Mouse (Mus musculus) kidney, postnatal 0 days (tissue): Measurements from ENCODE around the gene Prdm2. TPM values are rescaled to one million over a fixed set of nuclear protein-coding genes. Genes with fewer than 3 reads are reported as not detected.

ENCODE experiments used
- ATAC-seq: fragments of 200-750 bp; cut with Nextera tagmentation; replicated peaks from 2 replicates; pipeline ENCODE4 v1.8.0; 2017; ENCODE audit warnings: low read depth, moderate number of reproducible peaks, moderate TSS enrichment, moderate library complexity; ENCODE audit not compliant: low FRiP score
- DNase-seq: peaks from one replicate; pipeline ENCODE4 v3.0.0-alpha.2; 2016; ENCODE audit warnings: low spot score
- H3K27ac ChIP-seq: fragments of 300-500 bp; sonication (generic); 2 replicates; pipeline ENCODE4 v1.5.1; 2014; ENCODE audit warnings: mild to moderate bottlenecking
- H3K27me3 ChIP-seq: fragments of 300-500 bp; sonication (generic); 2 replicates; pipeline ENCODE4 v1.6.1; 2014; ENCODE audit warnings: low read length, mixed read lengths; ENCODE audit not compliant: insufficient read depth
- H3K36me3 ChIP-seq: fragments of 300-500 bp; sonication (generic); 2 replicates; pipeline ENCODE4 v1.6.1; 2014; ENCODE audit warnings: low read length, mixed read lengths; ENCODE audit not compliant: insufficient read depth
- H3K4me1 ChIP-seq: fragments of 300-500 bp; sonication (generic); replicated peaks from 2 replicates; pipeline ENCODE4 v1.6.1; 2014; ENCODE audit warnings: antibody characterized with exemption, low read length, mixed read lengths; ENCODE audit not compliant: insufficient read depth
- H3K4me2 ChIP-seq: fragments of 300-500 bp; sonication (generic); 2 replicates; pipeline ENCODE4 v1.6.1; 2014; ENCODE audit warnings: mild to moderate bottlenecking, low read length, moderate library complexity, mixed read lengths
- H3K4me3 ChIP-seq: fragments of 300-500 bp; sonication (generic); replicated peaks from 2 replicates; pipeline ENCODE4 v1.5.1; 2014; ENCODE audit warnings: low read depth, low read length
- H3K9ac ChIP-seq: fragments of 300-500 bp; sonication (generic); 2 replicates; pipeline ENCODE4 v1.6.1; 2014; ENCODE audit warnings: low read depth, low read length
- H3K9me3 ChIP-seq: fragments of 300-500 bp; sonication (generic); replicated peaks from 2 replicates; pipeline ENCODE4 v1.6.1; 2016; ENCODE audit warnings: low read length, inconsistent platforms, mixed read lengths
- CTCF ChIP-seq: IDR thresholded peaks from 2 replicates; pipeline ENCODE4 v1.5.1; 2016; ENCODE audit warnings: antibody characterized with exemption, low read depth, mild to moderate bottlenecking, moderate library complexity
- whole genome bisulfite sequencing: fragments of 180-500 bp; shearing (Covaris S2); extraction: QIAGEN DNeasy Blood & Tissue Kit; methylation state at CpG from one replicate; pipeline ENCODE4 v1.1.7; 2014; 5-methylcytosine and 5-hydroxymethylcytosine counted together
- polyA plus RNA-seq: library from polyadenylated mRNA; unstranded; fragments of >200 nt; fragmentation: Nextera tagmentation; extraction: Ambion mirVana; gene quantifications from 2 replicates; pipeline ENCODE4 v1.2.1, GENCODE M21; 2015

The Prdm2 gene
- polyA plus RNA-seq, 1 experiment from 2014 or later = 8.0 TPM

DNA sequence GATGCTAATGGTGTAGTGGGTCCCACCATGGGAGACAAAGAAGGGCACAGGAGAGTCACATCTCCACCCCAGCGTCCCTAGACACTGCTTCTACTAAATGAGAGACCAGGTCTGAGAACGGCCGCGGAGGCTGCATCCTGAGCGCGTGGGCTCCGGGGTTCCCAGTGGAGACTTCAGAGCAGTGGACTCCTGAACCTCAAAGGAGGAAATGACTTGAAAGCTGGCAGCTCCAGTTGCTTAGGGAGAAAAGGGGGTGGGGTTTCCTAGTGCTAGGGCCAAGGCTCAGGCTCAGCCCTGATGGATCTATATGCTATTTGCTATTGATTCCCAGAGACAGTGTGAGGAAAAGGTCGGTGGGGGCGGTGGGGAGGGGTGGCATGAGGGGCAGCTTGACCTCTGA is 104.2 kb downstream of the Prdm2 start:
- peaks cover 20% of the 10 kb centered on the region for H3K36me3 ChIP-seq
- H3K27me3 ChIP-seq = no peaks in the 10 kb centered on the region
- no peaks in the 10 kb centered on the region for H3K9me3 ChIP-seq
- no peak overlapping the region for H3K9ac ChIP-seq
- H3K4me3 ChIP-seq = no peak overlapping the region
- ATAC-seq (no peak; the same call in 1 of the 2 replicates), DNase-seq (peak; percentile 75)
- no peak overlapping the region for H3K4me2 ChIP-seq
- TF ChIP-seq CTCF = no peak
- WGBS = 25% methylated on average over 9 of the region's 9 CpGs
- no peaks in the 10 kb centered on the region for H3K4me1 ChIP-seq
- H3K27ac ChIP-seq = no peak overlapping the region

DNA sequence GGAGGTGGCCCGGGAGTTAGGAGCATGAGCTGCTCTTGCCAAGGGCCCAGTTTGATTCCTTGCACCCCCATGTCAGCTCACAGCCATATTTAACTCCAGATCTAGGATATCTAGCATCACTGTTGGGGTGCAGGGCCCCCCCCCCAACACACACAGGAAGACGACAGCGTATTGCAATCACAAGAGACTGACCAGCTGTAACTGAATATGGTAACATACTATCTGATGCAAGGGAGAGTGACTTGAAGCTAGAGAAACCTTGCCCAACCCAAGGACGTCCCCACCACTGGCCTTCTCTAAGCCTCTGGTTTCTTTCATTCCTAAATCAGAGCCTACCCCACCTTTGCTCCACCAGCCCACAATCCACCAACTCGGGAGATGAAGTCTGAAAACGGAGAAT is 105.8 kb downstream of the Prdm2 start:
- Histone ChIP-seq H3K9ac (no peak overlapping the region), H3K36me3 (peaks cover 20% of the 10 kb centered on the region), H3K9me3 (no peaks in the 10 kb centered on the region), H3K27ac (no peak overlapping the region), H3K4me3 (no peak overlapping the region), H3K4me1 (no peaks in the 10 kb centered on the region), H3K4me2 (no peak overlapping the region), H3K27me3 (no peaks in the 10 kb centered on the region)
- no peak for ATAC-seq
- TF ChIP-seq CTCF = no peak
- 68% methylated on average over 6 of the region's 6 CpGs for WGBS
- DNase-seq = no peak

DNA sequence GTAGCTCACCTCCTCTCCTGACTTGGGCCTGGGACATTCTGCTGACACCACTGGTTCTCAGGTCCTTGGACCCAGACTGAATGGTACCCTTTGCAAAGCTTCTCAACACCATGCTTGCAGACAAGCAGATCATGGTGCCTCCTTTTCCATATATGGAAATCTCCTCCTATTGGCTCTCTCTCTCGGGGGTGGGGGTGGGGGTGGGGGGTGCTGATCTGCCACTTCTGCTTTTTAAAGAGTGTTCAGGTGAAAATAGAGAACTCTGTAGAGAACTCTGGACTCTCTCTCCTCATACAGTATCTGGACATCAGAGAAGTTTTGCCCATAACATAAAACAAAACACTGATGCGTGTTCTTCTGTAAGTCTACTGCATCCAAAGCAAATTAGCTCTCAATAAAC is 106.2 kb downstream of the Prdm2 start:
- Histone ChIP-seq H3K4me1 (no peaks in the 10 kb centered on the region), H3K9me3 (no peaks in the 10 kb centered on the region), H3K27me3 (no peaks in the 10 kb centered on the region), H3K4me3 (no peak overlapping the region), H3K4me2 (no peak overlapping the region), H3K27ac (no peak overlapping the region), H3K9ac (no peak overlapping the region), H3K36me3 (peaks cover 19% of the 10 kb centered on the region)
- TF ChIP-seq CTCF = no peak
- 74% methylated on average over 2 of the region's 2 CpGs for WGBS
- no peak for ATAC-seq
- no peak for DNase-seq

DNA sequence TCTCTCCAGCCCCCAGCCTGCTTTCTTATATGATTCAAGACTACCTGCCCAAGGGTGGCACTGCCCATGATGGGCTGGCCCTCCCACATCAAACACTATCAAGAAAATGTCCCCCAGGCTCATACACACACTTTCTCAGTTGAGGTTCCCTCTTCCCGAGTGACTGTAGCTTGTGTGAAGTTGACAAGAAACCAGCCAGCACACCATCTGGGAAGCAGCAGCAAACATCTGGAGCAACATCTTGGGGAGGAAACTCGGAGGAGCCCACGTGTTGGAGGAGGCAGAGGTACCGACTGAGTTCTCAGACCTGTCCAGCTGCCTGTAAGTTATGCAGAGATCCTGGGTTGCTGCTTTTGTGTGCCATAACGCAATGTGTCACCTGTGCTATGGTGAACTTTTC is 108.1 kb downstream of the Prdm2 start:
- 65% methylated on average over 5 of the region's 5 CpGs for WGBS
- no peak for TF ChIP-seq CTCF

DNA sequence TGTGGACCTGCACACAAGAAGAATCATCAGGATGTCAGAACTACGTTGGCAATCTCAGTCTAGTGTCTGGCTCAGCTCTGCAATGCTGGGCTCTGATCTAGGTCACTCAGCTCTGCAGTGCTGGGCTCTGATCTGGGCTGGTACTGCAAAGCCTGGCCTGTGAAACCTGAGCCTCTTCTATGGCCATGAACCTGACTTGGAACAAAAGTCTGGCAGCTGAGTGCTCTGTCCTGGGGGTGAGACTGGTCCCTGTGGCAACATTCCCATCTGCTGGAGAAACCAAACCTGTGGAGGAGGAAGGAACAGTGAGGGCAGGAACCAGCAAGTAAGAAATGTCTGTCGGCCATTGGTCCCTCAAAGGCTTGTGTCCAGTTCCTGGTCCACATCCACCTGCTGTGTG is 109.0 kb downstream of the Prdm2 start:
- ATAC-seq = no peak
- DNase-seq = no peak
- Histone ChIP-seq H3K4me1 (no peaks in the 10 kb centered on the region), H3K27ac (no peak overlapping the region), H3K4me3 (no peak overlapping the region), H3K9ac (no peak overlapping the region), H3K36me3 (no peaks in the 10 kb centered on the region), H3K9me3 (no peaks in the 10 kb centered on the region), H3K27me3 (no peaks in the 10 kb centered on the region), H3K4me2 (no peak overlapping the region)
- no peak for TF ChIP-seq CTCF
- WGBS = 44% methylated on average over 2 of the region's 2 CpGs

More for the DNA sequence above, 108.1 kb downstream of the Prdm2 start:
- ATAC-seq = no peak
- no peak overlapping the region for H3K4me2 ChIP-seq
- DNase-seq = no peak
- H3K9ac ChIP-seq = no peak overlapping the region
- no peaks in the 10 kb centered on the region for H3K4me1 ChIP-seq
- H3K4me3 ChIP-seq = no peak overlapping the region
- 0 out of 2 replicates have a peak, but pooled peaks cover under 1% of the 10 kb centered on the region for H3K36me3 ChIP-seq
- H3K9me3 ChIP-seq = no peaks in the 10 kb centered on the region
- H3K27me3 ChIP-seq = no peaks in the 10 kb centered on the region
- no peak overlapping the region for H3K27ac ChIP-seq

DNA sequence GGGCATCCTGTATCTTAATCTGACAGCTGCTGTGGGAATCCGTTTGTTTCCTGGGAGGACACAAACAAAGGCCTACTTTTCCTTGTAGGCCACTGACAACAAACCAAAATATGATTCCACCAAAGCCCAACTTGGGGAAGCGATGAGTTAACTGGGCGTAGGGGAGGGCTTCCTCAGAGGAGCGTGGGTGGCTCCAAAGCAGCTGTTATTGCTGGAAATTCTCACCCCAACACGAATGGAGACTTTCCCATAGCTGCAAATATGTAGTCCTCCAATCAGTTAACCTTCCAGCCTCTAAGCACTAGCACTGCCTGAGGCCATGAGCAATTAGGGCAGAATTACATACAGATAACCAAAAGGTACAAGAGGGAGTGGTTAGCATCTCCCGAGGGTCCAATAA is 112.6 kb downstream of the Prdm2 start:
- WGBS = 46% methylated on average over 6 of the region's 6 CpGs
- ATAC-seq (no peak), DNase-seq (peak; percentile 22)
- no peaks in the 10 kb centered on the region for H3K36me3 ChIP-seq
- no peak overlapping the region for H3K4me3 ChIP-seq
- no peak overlapping the region for H3K27ac ChIP-seq
- H3K4me1 ChIP-seq = no peaks in the 10 kb centered on the region
- TF ChIP-seq CTCF = no peak
- H3K27me3 ChIP-seq = no peaks in the 10 kb centered on the region
- no peaks in the 10 kb centered on the region for H3K9me3 ChIP-seq
- no peak overlapping the region for H3K4me2 ChIP-seq
- no peak overlapping the region for H3K9ac ChIP-seq
